Mouse (Mus musculus) activated CD4-positive, CD25-positive, alpha-beta regulatory T cell, adult 4 months (primary cell): Measurements from ENCODE around the gene Tap1. TPM values are rescaled to one million over a fixed set of nuclear protein-coding genes. Genes with fewer than 3 reads are reported as not detected.
A peak's percentile ranks its signal among the peaks of the same experiment; 100 is the strongest.
"Not testable (repeated sequence)": the region's sequence is repeated elsewhere in the genome, so short reads cannot be mapped to it uniquely, and the experiment has no call there.

Source experiments
- ATAC-seq: one replicate; pipeline ENCODE4 v1.8.0; 2017
- polyA plus RNA-seq, 2 experiments: library from polyadenylated mRNA; unstranded; fragments of 100-300 nt; shearing (Covaris generic); gene quantifications; one replicate each; pipeline ENCODE4 v1.2.1; 2017

Tap1 gene
- polyA plus RNA-seq, 2 experiments from 2014 or later, result 134 to 207 TPM

DNA sequence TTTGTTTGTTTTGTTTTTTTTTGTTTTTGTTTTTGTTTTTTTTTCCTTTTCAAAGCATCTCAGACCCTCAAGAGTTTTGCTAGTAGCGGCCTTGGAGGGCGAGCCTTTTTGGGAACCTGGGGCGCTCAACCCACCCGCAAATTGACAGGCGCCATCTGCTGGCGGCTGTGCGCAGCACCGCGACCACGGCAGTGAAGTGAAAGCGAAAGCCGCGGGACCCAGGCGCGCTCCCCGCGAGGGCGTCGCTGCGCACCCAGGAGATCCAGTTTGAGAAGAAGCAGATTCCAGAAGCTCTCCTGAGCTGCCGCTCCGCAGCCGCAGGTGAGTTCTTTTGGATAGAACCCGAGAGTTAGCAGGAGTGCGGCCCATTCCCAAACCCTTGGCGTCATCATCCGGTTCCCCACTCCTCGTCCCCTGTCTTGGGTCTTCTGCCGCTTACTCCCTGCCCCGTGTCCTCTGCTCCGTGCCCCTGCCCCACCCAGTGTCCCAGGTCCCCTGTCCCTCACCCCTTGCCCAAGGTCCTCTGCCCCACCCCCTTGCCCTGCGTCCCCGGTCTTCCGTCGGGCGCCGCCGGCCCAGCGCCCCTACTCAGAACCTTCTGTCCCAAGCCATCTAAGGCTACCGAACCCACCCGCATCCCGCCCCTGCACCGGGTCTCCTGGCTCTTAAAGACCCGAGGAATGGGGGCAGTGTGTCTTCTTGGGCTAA lies 17.1 kb downstream of the Tap1 start:
- peak; percentile 42 for ATAC-seq

DNA sequence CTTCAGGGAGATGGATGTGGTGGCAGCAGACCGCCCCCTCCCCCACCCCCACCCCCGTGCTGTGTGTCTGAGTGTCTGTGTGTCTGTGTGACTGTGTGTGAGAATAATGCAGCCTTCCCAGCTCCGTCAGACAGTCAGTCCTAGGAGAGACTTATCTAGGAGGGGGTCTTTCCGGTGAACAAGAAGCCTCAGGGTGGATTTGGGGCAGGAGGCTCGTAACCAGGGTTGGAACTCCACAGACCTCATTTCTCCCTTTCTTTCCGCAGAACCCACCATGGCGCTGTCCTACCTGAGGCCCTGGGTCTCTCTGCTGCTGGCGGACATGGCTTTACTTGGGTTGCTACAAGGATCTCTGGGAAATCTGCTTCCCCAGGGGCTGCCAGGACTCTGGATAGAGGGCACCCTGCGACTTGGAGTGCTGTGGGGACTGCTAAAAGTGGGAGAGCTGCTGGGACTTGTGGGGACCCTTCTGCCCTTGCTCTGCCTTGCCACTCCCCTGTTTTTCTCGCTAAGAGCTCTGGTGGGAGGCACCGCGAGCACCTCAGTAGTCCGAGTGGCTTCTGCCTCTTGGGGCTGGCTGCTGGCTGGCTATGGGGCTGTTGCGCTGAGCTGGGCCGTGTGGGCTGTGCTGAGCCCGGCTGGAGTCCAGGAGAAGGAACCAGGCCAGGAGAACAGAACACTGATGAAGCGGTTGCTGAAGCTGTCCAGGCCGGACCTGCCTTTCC lies 17.8 kb downstream of the Tap1 start:
- no peak for ATAC-seq

DNA sequence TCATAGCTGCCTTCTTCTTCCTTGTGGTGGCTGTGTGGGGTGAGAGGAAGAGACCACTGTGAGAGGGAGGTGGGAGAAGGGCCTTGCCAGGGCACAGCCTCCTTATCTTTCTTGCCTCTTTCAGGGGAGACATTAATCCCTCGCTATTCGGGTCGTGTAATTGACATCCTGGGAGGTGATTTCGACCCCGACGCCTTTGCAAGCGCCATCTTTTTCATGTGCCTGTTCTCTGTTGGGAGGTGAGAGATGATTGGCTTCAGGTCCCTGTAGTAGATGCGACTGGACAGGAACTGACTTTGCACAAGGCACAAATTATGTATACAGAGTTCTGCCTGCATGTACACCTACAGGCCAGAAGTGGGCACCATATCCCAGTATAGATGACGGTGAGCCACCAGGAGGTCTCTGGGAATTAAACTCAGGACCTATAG lies 18.4 kb downstream of the Tap1 start:
- ATAC-seq, result peak; percentile 34

DNA sequence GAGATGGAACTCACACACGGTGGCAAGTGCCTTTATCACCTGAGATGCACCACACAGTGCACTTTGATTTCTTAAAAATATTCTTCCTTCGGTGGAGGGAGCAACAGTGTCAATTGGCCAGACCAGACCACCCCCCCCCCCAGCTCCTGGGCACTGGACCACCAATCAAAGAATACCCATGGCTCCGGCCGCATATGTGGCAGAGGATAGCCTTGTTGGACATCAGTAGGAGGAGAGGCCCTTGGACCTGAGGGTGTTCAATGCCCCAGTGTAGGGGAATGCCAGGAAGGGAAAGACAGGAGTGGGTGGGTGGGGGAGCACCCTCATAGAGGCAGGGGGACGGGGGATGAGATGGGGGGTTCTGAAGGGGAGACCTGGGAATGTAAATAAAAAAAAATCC lies 19.4 kb downstream of the Tap1 start:
- no peak for ATAC-seq

DNA sequence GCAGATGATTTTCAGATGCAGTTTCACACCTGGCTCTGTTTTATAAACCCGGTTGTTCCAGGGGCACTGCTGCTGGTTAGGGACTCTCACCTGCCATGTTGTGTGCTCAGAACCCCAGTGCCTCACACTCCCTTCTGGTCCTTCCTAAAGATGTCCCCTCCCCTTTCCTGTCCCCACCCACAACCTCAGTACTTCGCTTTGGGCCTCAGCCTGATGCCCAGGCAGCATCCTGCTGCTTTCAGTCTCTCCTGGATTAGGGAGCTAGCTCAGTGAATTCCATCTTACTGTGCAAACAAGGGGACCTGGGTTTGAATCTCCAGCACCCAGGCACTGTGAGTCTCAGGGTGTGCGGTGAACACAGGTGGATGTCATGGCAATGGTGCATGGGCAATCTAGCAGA lies 20.1 kb downstream of the Tap1 start:
- peak; percentile 16 for ATAC-seq

DNA sequence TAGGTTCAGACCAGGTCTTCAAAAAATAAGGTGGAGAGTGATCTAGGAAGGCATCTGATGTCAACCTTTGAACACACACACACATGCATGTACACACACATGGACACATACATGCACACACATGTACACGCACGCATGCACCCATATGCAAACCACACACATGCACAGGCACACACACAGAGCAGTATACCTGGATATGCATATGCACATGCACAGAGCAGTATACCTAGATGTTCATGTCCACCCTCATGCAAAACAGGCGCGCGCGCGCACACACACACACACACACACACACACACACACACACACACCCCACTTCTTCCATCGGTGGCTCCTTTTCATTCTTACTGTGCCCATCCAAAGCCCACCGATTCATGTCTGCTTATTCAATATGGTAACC lies 20.5 kb downstream of the Tap1 start:
- no peak for ATAC-seq

DNA sequence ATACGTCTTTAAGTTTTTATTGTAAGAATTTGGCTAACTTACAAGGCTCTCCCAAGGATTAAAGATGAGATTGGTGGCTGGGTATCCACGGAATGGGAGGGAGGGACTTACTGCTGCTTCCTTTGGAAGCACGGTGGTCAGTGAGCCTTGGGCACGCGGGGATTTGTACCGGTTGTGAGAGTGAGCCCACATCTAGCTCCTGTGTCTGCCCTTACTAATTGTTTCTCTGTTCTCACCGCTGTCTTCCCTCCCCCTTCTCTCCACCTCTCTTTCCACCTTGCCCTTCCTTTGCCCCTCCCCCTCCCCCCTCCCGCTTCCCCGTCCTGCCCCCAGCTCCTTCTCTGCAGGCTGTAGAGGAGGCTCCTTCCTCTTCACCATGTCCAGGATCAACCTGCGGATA lies 21.1 kb downstream of the Tap1 start:
- ATAC-seq, result no peak

DNA sequence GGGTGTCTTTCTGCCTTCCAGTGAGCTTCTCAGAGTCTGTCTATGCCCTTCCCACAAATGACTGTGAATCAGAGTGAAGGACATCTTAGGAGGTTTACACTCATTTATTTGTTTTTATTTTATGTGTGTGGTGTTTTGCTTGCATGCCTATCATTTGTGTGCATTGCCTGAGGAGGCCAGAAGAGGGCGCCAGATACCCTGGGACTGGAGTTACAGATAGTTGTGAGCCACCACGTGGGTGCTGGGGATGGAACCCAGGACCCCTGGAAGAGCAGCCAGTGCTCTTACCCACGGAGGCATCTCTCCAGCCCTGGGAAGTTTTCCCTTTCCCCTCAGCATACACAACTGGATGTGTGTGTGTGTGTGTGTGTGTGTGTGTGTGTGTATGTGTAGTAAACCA lies 22.3 kb downstream of the Tap1 start:
- ATAC-seq, result no peak

DNA sequence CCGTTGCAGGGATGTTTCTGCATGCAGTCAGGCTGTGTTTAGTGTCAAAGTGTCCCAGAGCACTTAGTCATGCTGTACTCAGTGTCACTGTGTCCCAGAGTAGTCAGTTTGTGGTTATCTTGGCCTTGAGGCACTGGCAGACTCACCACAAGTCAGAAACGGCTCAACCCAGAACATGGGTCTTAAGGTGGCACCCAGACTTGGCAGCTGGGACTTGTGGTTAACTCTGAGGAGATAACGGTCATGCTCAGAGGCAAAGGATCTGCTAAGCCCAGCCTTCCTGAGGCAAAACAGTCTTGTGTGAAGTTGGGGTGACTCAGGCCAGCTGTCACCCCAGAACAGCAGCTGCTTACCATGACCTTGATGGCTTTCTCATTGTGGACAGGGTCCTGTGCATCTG lies 23.2 kb downstream of the Tap1 start:
- peak; percentile 36 for ATAC-seq

DNA sequence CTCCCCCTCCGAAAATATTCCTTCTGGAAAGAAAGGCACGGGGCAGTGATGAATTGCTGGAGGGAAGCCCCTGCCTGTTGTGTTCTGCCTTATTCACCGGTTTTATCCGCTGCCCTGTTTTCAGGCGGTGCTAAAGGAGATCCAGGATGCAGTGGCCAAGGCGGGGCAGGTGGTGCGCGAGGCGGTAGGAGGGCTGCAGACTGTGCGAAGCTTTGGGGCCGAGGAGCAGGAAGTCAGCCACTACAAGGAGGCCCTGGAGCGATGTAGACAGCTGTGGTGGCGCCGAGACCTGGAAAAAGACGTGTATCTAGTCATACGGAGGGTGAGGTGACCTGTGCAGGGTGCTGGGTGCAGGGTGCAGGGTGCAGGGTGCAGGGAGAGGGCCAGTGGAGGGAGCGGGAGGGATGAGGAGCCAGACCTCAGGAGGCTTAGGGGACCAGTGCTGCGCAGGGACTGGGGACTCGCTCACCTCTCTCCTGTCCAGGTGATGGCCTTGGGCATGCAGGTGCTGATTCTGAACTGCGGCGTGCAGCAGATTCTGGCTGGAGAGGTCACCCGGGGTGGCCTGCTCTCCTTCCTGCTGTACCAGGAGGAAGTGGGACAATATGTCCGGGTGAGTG lies 24.5 kb downstream of the Tap1 start:
- peak; percentile 53 for ATAC-seq

DNA sequence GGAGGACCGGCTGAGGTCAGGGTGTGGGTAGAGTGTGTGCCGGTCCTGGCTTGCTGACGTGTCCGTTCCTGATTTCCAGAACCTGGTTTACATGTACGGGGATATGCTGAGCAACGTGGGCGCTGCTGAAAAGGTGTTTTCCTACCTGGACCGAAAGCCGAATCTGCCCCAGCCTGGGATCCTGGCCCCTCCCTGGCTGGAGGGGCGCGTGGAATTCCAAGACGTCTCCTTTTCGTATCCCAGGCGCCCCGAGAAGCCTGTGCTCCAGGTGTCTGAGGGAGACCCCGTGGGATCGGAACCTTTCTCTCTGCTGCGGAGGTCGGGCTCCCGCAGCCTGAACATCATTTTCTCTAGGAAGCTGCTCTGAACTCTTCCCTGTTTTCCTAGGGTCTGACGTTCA lies 26.6 kb downstream of the Tap1 start:
- ATAC-seq, result no peak

DNA sequence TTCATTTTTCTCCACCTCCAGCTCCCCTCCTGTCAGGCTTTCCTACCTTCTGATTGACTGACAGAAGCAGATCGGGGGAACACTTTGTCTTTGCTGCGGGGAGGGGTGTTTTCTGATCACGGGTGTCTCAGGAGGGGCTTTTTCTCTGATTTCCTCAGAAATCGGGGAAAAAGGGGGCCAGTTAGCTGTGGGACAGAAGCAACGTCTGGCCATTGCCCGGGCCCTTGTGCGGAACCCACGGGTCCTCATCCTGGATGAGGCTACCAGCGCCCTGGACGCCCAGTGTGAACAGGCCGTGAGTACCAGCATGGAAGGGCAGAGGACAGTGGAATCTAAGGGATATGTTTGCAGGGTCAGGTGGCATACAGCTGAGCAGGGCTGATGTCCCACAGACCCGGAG lies 27.8 kb downstream of the Tap1 start:
- ATAC-seq, result no peak

DNA sequence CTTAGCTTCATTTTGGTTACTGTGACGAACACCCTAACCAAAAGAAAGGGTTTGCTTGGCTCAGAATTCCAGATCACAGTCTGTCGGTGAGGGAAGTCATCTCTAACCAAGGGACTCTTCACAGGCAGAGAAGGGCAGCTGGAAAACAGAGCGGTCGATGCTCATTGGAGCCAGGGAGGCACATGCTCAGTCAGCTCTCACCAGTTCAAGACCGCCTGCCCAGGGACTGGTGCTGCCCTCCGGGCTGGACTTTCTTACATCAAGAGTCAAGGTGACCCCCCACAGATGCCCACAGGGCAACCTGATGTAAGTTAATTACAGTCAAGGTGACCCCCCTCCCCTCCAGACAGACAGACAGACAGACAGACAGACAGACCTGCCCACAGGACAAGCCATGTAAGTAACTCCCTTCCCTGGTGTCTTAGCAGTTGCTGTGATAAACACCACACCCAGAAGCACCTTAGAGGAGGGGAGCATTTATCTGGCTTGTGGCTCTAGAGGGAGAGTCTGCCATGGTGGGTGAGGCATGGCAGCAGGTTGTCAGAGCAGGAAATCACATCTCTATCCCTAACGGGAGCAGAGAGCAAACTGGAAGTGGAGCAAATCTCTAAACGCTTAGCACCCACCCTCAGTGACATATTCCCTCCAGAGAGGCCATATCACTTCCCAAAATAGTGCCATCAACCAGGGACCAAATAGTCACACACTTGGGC lies 30.0 kb downstream of the Tap1 start:
- no peak for ATAC-seq

DNA sequence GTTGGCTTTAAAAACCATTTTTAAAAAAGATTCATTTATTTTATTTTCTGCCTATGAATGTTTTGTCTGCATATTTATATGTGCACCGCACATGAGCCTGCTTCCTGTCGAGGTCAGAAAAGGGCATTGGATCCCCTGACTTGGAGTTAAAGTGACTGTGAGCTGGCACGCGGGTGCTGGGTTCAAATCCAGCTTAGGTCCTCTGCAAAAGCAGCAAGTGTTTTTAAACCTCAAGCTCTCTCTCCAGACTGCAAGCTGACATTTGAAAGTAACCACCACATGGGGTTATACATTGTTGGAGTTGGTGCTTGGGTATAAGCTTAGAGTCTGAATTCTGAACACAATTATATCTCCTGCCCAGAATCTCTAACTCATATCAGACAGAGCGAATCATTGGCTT lies 30.6 kb downstream of the Tap1 start:
- no peak for ATAC-seq

DNA sequence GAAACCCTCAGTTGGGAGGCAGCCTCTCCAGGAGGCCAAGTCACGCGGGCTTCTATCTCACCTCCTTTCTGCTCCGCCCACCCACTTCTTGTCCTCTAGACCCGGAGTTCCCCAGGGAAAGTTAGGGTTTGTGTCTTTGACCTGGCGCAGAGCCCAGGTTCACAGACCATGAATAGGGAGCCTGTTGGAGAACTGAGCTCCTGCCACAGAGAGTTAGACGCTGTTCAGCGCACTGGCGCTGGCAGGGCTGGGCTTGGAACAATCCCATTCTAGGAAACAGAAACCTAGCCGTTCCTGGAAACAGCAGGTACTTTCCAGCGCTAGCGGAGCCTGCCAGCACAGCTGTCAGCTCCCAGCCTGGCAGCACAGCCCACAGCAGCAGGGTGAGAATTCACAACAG lies 31.3 kb downstream of the Tap1 start:
- peak; percentile 69 for ATAC-seq

DNA sequence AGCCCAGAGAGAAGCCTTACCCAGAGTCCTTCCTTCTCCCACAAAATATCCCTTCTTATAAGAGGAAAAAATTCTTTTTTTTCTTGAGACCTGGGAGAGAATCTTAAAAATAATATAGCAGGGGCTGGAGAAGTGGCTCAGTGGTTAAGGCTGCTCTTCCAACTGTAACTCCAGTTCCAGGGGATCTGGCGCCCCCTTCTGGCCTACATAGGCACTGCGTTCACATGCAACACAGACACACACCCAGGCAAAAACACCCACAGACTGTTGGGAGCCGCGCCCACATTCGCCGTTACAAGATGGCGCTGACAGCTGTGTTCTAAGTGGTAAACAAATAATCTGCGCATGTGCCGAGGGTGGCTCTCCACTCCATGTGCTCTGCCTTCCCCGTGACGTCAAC lies 31.7 kb downstream of the Tap1 start:
- peak; percentile 44 for ATAC-seq

DNA sequence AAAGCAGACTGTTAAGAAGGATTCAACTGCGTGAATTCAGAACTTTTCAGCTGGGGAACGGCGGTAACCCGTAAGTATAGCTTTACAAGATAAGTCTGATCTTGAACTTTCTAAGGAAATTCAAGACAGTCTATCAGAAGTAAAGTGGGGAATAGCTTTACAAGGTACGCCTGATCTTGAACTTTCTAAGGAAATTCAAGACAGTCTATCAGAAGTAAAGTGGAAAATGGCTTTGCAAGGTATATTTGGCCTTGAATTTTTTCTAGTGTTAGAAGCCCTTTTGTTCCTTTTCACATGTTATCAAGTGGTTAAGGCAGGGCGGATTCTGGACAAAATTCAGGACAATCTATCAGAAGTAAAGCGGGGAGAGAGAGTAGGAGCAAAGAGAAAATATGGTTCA lies 32.4 kb downstream of the Tap1 start:
- ATAC-seq, result not testable (repeated sequence)

DNA sequence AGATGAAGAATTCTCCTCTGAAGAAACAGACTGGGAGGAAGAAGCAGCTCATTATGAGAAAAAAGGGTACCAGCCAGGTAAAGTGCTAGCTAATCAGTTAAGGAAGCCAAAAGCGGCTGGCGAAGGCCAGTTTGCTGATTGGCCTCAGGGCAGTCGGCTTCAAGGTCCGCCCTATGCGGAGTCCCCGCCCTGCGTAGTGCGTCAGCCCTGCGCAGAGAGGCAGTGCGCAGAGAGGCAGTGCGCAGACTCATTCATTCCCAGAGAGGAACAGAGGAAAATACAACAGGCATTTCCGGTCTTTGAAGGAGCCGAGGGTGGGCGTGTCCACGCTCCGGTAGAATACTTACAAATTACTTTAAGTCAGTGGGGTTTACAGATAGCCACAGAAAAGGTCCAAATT lies 33.0 kb downstream of the Tap1 start:
- not testable (repeated sequence) for ATAC-seq

DNA sequence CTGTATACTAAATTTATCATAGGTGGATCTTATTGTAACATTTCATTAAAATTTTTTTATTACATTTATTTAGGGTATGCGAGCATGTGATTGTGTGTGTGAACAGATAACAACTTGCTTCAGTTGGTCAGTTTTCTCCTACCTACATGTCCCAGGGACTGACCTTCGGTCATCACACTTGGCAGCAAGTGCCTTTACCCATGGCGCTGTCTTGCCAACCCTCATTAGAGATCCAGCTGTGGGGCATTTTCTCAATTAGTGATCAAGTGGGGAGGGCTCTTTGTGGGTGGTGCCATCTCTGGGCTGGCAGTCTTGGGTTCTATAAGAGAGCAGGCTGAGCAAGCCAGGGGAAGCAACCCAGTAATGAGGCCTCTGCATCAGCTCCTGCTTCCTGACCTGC lies 37.5 kb downstream of the Tap1 start:
- no peak for ATAC-seq

DNA sequence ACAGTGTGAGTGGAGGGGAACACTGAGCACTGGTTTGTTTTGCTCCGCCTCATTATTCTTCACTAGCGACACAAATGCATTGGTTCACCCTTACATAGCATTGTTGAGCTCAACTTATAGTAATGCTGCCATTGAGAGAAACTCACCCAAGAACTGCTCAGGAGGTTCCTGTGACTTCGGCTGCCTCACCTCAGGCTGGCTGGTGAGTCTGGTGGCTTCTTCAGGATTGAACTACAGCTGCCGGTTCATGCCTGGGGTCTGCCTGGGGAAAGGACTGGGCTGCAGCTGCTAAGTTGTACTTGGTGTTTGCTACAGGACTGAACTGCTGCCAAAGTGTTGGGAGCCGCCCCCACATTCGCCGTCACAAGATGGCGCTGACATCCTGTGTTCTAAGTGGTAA lies 38.1 kb downstream of the Tap1 start:
- no peak for ATAC-seq

DNA sequence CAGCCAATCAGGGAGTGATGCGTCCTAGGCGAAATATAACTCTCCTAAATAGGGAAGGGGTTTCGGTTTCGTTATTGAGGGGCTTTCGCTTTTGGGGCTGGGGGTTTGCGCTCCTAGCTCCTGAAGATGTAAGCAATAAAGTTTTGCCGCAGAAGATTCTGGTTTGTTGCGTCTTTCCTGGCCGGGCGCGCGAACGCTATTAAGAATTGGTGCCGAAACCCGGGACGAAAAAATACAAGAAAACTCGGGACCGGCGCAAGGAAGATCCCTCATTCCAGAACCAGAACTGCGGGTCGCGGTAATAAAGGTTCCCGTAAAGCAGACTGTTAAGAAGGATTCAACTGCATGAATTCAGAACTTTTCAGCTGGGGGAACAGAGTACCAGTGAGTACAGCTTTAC lies 38.6 kb downstream of the Tap1 start:
- ATAC-seq, result not testable (repeated sequence)

DNA sequence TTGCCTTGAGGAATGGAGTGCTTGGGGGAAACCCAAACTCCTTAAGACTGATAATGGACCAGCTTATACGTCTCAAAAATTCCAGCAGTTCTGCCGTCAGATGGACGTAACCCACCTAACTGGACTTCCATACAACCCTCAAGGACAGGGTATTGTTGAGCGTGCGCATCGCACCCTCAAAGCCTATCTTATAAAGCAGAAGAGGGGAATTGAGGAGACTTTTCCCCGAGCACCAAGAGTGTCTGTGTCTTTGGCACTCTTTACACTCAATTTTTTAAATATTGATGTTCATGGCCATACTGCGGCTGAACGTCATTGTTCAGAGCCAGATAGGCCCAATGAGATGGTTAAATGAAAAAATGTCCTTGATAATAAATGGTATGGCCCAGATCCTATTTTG lies 43.6 kb downstream of the Tap1 start:
- ATAC-seq, result not testable (repeated sequence)

DNA sequence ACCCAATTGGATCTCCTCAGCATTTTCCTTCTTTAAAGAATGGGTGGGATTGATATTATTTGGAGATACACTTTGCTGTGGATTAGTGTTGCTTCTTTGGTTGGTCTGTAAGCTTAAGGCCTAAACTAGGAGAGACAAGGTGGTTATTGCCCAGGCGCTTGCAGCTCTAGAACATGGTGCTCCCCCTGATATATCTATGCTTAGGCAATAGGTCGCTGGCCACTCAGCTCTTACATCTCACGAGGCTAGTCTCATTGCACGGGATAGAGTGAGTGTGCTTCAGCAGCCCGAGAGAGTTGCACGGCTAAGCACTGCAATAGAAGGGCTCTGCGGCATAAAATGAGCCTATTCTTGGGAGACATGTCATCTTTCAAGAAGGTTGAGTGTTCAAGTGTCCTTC lies 44.7 kb downstream of the Tap1 start:
- not testable (repeated sequence) for ATAC-seq
